Mouse (Mus musculus): Measurements from ENCODE around the gene Kctd21. TPM values are rescaled to one million over a fixed set of nuclear protein-coding genes. Genes with fewer than 3 reads are reported as not detected.

The Kctd21 gene
- polyA plus RNA-seq, 1 experiment = 3.0 TPM

- H3K27ac ChIP-seq (ENCODE audit: insufficient read depth, low read length) = no peak overlapping the region
- no peaks in the 10 kb centered on the region for H3K36me3 ChIP-seq (ENCODE audit: control insufficient read depth, insufficient read depth, low read length, poor library complexity, severe bottlenecking)
- no peak overlapping the region for H3K4me3 ChIP-seq (ENCODE audit: low read depth, low read length)
- H3K9ac ChIP-seq (ENCODE audit: low read depth, poor library complexity, severe bottlenecking) = no peak overlapping the region
- peaks cover 2% of the 10 kb centered on the region for H3K4me1 ChIP-seq (ENCODE audit: control insufficient read depth, insufficient read depth, low read length)
- TF ChIP-seq CTCF (IDR thresholded peaks at IDR 0.05; ENCODE audit: low read depth, low read length) = no peak
- no peak for TF ChIP-seq EP300 (IDR thresholded peaks at IDR 0.05; ENCODE audit: insufficient read depth, low read depth, low read length)
- no peak for TF ChIP-seq POLR2A (IDR thresholded peaks at IDR 0.05; ENCODE audit: insufficient read depth, low read length)
- H3K27me3 ChIP-seq (ENCODE audit: control insufficient read depth, insufficient read depth, low read length, poor library complexity, severe bottlenecking) = no peaks in the 10 kb centered on the region
- no peaks in the 10 kb centered on the region for H3K9me3 ChIP-seq (replicated peaks; ENCODE audit: control insufficient read depth, insufficient read depth, low read length, poor library complexity, severe bottlenecking)
These were observed 14.7 kb downstream of the Kctd21 start for GRCm38 (mm10) chr7:97346822-97347166.

GRCm38 (mm10) chr7:97347464-97347863 lies 15.3 kb downstream of the Kctd21 start:
- no peaks in the 10 kb centered on the region for H3K36me3 ChIP-seq (ENCODE audit: control insufficient read depth, insufficient read depth, low read length, poor library complexity, severe bottlenecking)
- no peak for TF ChIP-seq POLR2A (IDR thresholded peaks at IDR 0.05; ENCODE audit: insufficient read depth, low read length)
- no peak for TF ChIP-seq EP300 (IDR thresholded peaks at IDR 0.05; ENCODE audit: insufficient read depth, low read depth, low read length)
- TF ChIP-seq CTCF (IDR thresholded peaks at IDR 0.05; ENCODE audit: low read depth, low read length) = no peak
- H3K4me3 ChIP-seq (ENCODE audit: low read depth, low read length) = no peak overlapping the region

GRCm38 (mm10) chr7:97348318-97348717 lies 16.2 kb downstream of the Kctd21 start:
- Histone ChIP-seq H3K27me3 (ENCODE audit: control insufficient read depth, insufficient read depth, low read length, poor library complexity, severe bottlenecking) (no peaks in the 10 kb centered on the region), H3K9me3 (replicated peaks; ENCODE audit: control insufficient read depth, insufficient read depth, low read length, poor library complexity, severe bottlenecking) (no peaks in the 10 kb centered on the region), H3K9ac (ENCODE audit: low read depth, poor library complexity, severe bottlenecking) (no peak overlapping the region), H3K4me3 (ENCODE audit: low read depth, low read length) (no peak overlapping the region), H3K36me3 (ENCODE audit: control insufficient read depth, insufficient read depth, low read length, poor library complexity, severe bottlenecking) (no peaks in the 10 kb centered on the region), H3K27ac (ENCODE audit: insufficient read depth, low read length) (no peak overlapping the region), H3K4me1 (ENCODE audit: control insufficient read depth, insufficient read depth, low read length) (peaks cover 2% of the 10 kb centered on the region)
- TF ChIP-seq POLR2A (IDR thresholded peaks at IDR 0.05; ENCODE audit: insufficient read depth, low read length) (no peak), CTCF (IDR thresholded peaks at IDR 0.05; ENCODE audit: low read depth, low read length) (no peak), EP300 (IDR thresholded peaks at IDR 0.05; ENCODE audit: insufficient read depth, low read depth, low read length) (no peak)

More at GRCm38 (mm10) chr7:97347464-97347863, 15.3 kb downstream of the Kctd21 start:
- no peak overlapping the region for H3K9ac ChIP-seq (ENCODE audit: low read depth, poor library complexity, severe bottlenecking)
- no peaks in the 10 kb centered on the region for H3K9me3 ChIP-seq (replicated peaks; ENCODE audit: control insufficient read depth, insufficient read depth, low read length, poor library complexity, severe bottlenecking)
- H3K27ac ChIP-seq (ENCODE audit: insufficient read depth, low read length) = no peak overlapping the region
- H3K27me3 ChIP-seq (ENCODE audit: control insufficient read depth, insufficient read depth, low read length, poor library complexity, severe bottlenecking) = no peaks in the 10 kb centered on the region
- peaks cover 2% of the 10 kb centered on the region for H3K4me1 ChIP-seq (ENCODE audit: control insufficient read depth, insufficient read depth, low read length)

- Histone ChIP-seq H3K4me3 (ENCODE audit: low read depth, low read length) (no peak overlapping the region), H3K4me1 (ENCODE audit: control insufficient read depth, insufficient read depth, low read length) (peaks cover 2% of the 10 kb centered on the region), H3K9me3 (replicated peaks; ENCODE audit: control insufficient read depth, insufficient read depth, low read length, poor library complexity, severe bottlenecking) (no peaks in the 10 kb centered on the region), H3K27ac (ENCODE audit: insufficient read depth, low read length) (no peak overlapping the region), H3K36me3 (ENCODE audit: control insufficient read depth, insufficient read depth, low read length, poor library complexity, severe bottlenecking) (no peaks in the 10 kb centered on the region), H3K9ac (ENCODE audit: low read depth, poor library complexity, severe bottlenecking) (no peak overlapping the region), H3K27me3 (ENCODE audit: control insufficient read depth, insufficient read depth, low read length, poor library complexity, severe bottlenecking) (no peaks in the 10 kb centered on the region)
- TF ChIP-seq EP300 (IDR thresholded peaks at IDR 0.05; ENCODE audit: insufficient read depth, low read depth, low read length) (no peak), POLR2A (IDR thresholded peaks at IDR 0.05; ENCODE audit: insufficient read depth, low read length) (no peak)
These were observed 16.7 kb downstream of the Kctd21 start for GRCm38 (mm10) chr7:97348836-97349235.

GRCm38 (mm10) chr7:97349438-97349837 lies 17.3 kb downstream of the Kctd21 start:
- Histone ChIP-seq H3K9me3 (replicated peaks; ENCODE audit: control insufficient read depth, insufficient read depth, low read length, poor library complexity, severe bottlenecking) (no peaks in the 10 kb centered on the region), H3K9ac (ENCODE audit: low read depth, poor library complexity, severe bottlenecking) (no peak overlapping the region), H3K36me3 (ENCODE audit: control insufficient read depth, insufficient read depth, low read length, poor library complexity, severe bottlenecking) (no peaks in the 10 kb centered on the region), H3K4me1 (ENCODE audit: control insufficient read depth, insufficient read depth, low read length) (peaks cover 2% of the 10 kb centered on the region), H3K27ac (ENCODE audit: insufficient read depth, low read length) (no peak overlapping the region), H3K27me3 (ENCODE audit: control insufficient read depth, insufficient read depth, low read length, poor library complexity, severe bottlenecking) (no peaks in the 10 kb centered on the region), H3K4me3 (ENCODE audit: low read depth, low read length) (no peak overlapping the region)
- no peak for TF ChIP-seq EP300 (IDR thresholded peaks at IDR 0.05; ENCODE audit: insufficient read depth, low read depth, low read length)
- no peak for TF ChIP-seq POLR2A (IDR thresholded peaks at IDR 0.05; ENCODE audit: insufficient read depth, low read length)
- TF ChIP-seq CTCF (IDR thresholded peaks at IDR 0.05; ENCODE audit: low read depth, low read length) = no peak

GRCm38 (mm10) chr7:97350891-97351290 lies 18.8 kb downstream of the Kctd21 start:
- H3K27me3 ChIP-seq (ENCODE audit: control insufficient read depth, insufficient read depth, low read length, poor library complexity, severe bottlenecking) = no peaks in the 10 kb centered on the region
- no peaks in the 10 kb centered on the region for H3K9me3 ChIP-seq (replicated peaks; ENCODE audit: control insufficient read depth, insufficient read depth, low read length, poor library complexity, severe bottlenecking)
- no peak overlapping the region for H3K4me3 ChIP-seq (ENCODE audit: low read depth, low read length)
- H3K9ac ChIP-seq (ENCODE audit: low read depth, poor library complexity, severe bottlenecking) = no peak overlapping the region
- TF ChIP-seq POLR2A (IDR thresholded peaks at IDR 0.05; ENCODE audit: insufficient read depth, low read length) (no peak), CTCF (IDR thresholded peaks at IDR 0.05; ENCODE audit: low read depth, low read length) (no peak), EP300 (IDR thresholded peaks at IDR 0.05; ENCODE audit: insufficient read depth, low read depth, low read length) (no peak)
- no peak overlapping the region for H3K27ac ChIP-seq (ENCODE audit: insufficient read depth, low read length)
- H3K36me3 ChIP-seq (ENCODE audit: control insufficient read depth, insufficient read depth, low read length, poor library complexity, severe bottlenecking) = no peaks in the 10 kb centered on the region
- H3K4me1 ChIP-seq (ENCODE audit: control insufficient read depth, insufficient read depth, low read length) = no peaks in the 10 kb centered on the region
